Mouse (Mus musculus) adrenal gland, postnatal 36 days (tissue): Measurements from ENCODE around the gene Rpf2. TPM values are rescaled to one million over a fixed set of nuclear protein-coding genes. Genes with fewer than 3 reads are reported as not detected.

Experiments used
- DNase-seq, 2 experiments: peaks; one replicate each; pipeline ENCODE4 v3.0.0; 2021; ENCODE audit warnings: mixed read lengths in 1 of 2
- total RNA-seq, 2 experiments: library from RNA; stranded (reverse); gene quantifications; 2 replicates each; pipeline ENCODE4 v1.2.3; 2021

Gene Rpf2
- total RNA-seq, 2 experiments from 2014 or later: 28.7 to 29.3 TPM

DNA sequence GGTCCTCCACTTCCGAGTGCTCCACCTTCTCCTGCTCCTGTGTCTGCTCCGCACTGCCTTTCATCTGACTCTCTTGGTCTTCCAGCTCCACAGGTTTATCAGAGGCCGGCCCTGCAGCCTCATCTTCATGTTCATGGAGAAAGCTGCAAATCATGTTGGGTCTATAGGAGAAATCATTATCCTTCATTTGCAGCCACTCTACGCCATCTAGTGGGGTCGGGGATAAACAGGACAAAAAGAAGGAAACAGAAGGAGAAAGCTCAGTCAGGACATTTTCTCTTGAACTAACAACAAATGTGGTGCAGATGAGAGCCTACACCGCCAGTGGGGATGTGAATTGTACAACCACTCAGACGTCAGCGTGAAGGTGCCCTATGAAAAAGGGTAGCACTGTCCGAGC lies 2.8 kb upstream of the Rpf2 start:
- no peak for DNase-seq

DNA sequence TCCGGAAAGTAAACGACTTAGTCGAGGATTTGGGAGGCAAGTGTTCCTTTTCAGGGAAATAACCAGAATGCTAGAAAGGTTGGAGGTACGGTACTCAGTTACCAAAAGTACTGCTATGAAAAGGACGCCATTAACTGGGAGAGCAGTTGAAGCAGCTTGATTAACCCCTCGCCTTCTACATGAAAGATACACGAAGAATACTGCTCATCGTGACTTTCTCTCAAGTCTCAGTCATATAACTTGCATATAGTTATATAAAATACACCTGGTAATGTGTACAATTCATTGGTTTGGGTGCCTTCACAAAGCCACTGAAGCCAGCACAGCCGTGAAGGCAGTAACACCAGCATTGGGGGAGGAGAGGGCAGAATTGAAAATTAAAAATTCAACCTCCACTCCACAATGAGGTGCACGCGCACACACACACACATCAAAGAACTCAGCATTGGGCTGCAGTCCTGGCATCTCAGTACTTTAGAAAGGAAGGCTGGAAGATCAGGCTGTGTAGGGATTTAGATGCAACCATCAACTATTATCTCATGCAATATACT lies 405 bp upstream of the Rpf2 start:
- DNase-seq: no peak

DNA sequence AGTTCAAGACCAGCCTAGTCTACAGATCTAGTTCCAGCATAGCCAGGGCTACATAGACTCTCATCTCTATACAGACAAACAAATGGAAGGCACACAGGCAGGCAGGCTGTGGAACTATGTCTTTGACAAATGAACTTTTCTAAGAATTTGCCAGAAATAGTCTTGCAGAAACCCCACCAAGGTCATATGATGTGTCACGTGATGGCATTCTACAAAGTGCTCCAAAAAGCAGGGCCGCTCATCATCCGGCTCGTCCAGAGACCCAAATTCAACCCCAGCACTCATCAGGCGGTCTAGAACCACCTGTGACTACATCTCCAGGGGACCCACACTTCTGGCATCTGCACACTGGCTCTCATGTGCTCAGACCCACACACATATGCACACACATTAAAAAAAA lies 9.0 kb downstream of the Rpf2 start:
- DNase-seq: peak; percentile 20 to 36

DNA sequence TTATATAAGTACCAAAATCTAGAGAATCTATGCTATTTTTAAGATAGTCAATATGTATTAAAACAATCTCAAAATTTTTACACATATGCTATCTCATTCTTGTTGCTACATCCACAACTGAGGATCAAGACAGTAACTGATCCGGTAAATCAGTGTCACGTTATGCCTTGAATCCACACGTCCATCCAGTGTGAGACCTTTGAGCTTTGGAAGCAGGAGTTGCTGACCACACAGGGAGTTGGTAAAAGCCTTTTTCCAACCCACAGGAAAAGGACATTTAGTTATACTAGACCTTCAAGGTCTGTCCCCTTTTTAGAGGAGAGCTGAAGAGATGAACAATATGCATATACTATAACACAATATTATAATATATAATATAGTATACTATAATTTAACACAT lies 13.6 kb downstream of the Rpf2 start:
- no peak for DNase-seq

DNA sequence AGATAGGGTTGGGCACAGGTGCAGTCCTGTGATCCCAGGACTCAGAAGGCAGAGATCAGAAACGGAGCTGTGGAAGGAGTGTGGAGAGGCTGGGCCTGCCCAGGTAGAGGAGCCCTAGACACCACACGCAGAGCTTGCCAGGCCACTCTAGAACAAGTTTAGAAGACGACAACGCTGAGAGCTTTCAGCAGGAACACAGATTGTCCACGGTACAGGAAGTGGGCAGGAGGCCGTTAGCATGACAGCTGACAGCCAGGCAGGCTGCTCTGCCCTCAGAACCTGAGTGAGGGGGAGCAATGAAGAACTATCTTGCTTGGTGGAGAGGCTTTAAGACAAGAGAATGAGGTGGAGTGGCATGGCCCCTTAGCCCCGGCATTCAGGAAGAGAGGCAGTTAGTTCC lies 14.4 kb downstream of the Rpf2 start:
- DNase-seq: no peak

DNA sequence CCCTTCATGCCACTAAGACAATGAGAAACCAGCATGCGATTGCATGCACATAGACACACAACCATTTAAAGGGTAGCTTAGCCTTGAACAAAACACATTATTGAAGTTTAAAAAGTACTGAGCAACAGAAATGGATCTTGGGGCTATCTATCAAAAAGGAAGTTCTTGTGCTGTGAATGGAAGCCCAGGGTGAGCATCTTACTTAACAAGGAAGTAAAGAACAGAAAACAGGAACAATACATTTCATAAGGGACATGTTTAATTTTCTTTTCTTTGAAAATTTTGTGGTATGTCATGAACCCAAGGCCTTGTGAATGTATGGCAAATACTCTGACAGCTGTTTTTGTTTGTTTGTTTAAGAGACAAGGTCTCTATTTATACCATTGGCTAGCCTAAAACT lies 17.1 kb downstream of the Rpf2 start:
- no peak for DNase-seq

DNA sequence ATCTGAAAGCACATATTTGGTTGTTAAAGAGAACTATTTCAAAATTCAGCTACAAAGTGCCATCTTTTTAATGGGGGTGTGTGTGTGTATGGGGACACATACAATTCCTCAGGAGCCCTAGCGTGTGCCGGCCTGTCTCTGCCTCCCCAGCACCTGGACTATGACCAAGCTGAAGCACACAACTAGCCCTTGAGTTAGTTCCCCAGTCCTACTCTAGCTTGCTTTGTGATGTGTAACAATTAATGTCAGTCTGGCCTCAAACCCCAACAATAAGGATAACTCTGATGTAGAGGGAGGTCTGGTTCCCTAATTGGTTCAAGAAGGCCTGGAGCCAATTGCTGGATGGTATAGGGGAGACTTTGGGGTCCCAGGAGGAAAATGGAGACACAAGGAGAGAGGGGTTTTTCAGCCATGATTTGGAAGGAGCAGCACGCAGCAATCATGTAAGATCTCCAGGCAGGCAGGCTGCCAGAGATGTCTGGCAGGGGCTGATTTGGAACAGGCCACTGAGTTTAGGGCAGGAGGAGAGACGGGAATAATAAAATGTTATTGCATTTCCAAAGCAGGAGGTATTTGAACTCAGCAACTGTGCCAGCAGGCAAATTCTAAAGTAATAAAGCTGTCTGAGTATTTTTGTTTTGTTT lies 19.1 kb downstream of the Rpf2 start:
- DNase-seq: no peak

DNA sequence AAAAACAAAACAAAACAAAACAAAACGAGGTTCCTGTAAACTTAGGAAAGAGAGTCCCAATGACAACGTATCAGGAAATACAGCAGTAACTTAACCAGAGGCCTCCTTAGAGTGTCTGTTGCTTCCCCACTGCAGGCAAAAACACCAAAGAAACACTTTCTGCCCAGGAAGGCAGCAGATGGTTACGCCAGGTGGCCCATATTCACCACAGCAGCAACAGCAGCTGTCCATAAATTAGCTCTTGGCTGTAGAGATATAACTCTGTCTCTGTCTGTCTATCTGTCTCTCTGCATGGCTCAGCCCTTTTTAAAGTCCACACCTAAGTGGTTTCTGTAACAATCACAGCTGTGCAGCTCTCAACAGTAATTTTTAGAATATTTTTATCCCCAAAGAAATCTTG lies 28.0 kb downstream of the Rpf2 start:
- no peak for DNase-seq

DNA sequence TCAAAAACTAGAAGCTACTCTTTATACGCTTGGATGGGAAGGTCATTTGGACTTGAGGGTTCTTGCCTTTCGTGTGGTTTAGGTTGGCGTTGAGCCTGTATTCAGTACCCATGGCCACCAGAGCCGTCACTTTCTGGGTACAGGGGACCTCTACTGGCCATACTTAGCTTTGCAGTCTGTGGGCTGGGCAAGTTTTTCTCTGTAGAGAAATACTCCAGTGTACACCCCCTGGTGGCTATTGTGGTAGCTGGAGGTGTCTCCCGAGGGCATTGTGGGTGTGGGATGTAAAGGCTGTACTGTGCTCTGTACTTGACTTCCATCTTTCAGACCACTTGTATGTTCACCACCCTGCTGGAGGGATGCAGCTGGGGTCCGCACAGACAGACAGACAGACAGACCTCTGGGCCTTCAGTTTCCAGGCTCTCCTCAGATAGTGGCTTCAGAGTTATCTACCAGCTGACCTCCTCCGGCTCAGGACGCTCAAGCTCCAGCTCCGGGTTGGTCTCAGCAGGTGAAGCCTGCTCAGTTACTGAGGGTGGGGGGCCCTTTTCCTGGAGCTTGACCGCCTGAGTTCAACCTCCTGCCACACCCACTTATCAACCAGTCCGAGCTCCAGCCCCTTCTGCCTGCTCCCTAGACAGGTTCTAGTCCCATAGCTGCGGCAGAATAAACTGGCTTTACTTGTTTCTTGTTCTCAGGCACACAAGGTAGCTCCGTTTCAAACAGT lies 34.2 kb downstream of the Rpf2 start:
- DNase-seq: peak; percentile 91 to 92

DNA sequence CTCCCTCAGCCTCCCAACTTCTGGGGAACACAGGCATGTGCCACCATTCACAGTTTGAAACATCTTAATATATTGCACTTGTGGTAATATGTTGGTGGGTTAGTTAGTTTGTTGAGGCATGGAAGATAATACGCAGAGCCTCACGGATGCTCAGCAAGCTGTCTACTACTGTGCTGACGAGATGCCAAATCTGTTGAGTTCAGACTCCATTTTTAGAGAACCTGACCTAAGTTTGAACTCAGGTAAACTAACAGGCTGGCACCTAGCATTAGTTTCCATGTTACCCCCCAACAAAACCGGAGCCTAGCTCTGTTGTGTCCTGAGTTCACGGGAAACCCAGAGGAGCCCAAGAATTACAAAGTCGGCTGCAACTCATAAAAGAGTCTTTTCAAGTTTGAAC lies 51.8 kb downstream of the Rpf2 start:
- DNase-seq: no peak

DNA sequence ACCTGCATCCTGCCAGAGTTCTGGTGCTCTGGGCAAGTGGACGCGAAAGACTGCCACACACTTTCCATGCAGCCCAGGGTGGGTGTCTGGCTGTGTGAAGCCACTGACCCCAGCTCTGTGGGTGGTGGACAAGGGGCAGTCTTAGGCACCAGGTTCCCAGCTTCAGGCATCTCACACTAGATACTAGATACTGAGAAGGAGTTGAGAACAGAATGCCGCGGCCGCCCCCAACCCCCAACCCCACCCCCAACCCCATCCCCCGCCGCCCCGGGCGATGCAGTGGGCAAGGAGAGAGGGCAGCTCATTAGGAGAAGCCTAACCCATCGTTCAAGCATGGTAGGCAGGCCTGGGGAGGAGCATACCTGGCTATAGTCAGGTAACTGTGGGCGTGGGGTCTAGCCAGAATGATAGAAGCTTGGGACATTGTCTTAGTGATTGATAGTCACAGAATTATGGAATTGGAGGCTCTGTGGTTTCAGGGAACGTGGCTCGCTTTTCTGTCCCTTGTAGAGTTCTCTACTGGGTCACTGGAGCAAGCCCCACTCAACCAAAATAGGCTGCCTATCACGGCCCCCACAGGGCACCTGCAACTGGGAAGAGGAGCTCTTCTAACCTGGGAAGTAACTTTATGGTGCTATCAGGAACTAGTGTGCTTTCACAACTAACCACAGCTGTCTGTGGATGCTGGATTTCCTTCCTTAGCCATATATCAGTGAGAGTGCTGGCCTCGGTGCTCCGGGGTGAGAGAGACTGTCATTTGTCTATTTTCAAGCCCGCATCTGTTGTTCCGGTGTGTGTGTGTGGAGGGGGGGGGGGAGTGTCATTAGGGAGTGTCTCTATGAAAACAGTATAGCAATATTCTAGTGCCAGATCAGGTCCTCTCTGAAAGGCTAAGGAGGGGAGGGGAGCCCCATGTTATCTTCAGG lies 54.6 kb downstream of the Rpf2 start:
- no peak for DNase-seq

DNA sequence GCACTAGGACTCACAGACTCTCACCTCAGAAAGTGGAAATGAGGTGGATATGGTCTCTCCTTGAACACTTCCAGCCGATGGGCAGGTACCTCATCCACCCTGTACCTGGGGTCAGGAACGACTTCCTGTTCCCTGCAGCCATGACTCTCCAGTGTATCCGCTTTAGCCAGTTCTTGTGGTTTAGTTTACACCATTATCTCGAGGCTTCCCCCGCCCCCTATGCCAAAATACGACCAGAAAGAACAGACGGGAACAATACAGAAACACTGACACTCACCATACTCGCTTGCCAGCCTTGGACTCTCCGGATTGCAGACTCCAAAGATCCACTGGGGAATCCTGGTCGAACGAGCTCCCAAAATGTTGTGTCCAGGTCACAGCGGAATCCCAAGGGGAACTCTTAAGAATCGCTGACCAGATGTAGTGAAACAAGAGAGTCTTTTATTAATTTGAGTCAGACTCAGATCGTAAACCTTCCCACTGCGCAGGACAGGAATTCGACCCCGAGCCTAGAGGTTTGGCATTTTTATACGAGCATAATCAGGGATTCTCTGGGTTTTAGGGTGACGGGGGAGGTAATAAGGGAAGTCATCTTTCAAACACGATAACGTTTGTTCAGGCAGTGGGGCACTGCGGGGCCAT lies 55.4 kb downstream of the Rpf2 start:
- DNase-seq: no peak

DNA sequence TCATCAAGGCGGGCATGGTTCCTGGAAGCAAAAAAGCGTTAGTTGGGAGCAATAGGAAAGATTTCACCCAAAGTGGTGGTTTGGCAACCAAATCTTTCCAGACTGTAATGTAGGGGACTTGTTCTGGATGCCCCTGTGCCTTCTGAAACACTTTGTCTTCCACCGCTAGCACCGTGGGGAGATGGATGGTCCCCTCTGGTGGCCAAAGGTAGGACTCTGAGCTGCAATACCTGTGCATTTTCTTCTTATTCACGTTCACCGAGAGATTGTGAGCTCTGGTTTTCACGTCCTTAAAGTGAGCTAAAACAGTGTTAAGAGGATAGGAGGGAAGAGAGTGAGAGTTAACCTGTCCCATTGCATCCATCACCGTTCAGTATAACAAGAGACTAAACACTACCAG lies 56.0 kb downstream of the Rpf2 start:
- DNase-seq: no peak

DNA sequence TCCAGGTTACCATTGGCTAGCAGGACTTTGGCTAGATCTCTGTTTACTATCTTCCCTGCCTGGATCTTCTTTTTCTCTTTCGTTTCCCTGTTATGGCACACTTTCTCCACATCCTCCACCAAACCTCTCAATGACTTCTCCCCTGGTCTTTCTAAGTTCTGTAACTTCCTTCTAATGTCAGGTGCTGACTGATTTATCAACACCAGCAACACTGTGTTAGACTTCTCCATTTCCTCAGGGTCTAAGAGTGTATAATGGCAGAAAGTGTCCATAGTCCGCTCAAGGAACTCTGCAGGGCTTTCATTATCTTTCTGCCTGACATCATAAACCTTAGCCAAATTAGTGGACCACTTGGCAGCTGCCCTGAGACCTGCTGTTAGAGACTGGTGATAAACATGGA lies 57.1 kb downstream of the Rpf2 start:
- no peak for DNase-seq

DNA sequence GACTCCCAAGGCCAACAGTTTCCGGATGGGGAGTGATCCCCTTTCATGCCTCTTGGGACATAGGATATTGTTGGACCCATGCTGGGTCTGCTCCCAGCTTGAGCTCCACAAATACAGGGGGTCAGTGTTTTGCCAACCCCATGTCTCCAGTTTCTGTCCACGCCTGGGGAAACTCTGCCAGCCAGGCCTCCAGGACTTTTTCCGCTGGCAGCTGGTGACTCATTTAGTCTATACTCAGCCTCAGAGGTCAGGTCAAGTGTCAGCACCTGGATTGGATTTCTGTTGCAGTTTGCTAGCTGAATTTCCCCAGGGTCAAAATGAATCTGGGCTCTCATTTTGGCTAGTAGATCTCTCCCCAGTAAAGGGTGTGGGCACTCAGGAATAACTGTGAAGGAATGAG lies 58.0 kb downstream of the Rpf2 start:
- DNase-seq: no peak

DNA sequence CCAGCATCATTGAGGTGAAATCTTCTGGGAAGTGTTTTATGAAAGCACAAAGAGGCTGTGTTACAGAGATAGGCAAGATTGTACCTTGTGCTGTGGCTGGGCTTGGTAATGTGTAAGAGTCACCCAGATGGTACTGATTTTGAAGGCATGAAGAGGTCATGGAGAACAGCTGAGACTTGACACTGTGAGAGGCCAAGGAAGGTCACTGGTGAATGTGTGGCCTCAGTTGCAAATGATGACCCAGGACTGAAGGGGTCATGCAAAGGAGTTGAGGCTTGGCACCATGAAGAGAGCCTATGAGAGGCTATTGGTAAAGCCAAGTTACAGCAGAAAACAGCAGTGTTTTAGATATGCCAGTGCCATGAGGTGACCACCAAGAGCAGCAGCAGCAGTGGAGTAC lies 60.9 kb downstream of the Rpf2 start:
- no peak for DNase-seq

DNA sequence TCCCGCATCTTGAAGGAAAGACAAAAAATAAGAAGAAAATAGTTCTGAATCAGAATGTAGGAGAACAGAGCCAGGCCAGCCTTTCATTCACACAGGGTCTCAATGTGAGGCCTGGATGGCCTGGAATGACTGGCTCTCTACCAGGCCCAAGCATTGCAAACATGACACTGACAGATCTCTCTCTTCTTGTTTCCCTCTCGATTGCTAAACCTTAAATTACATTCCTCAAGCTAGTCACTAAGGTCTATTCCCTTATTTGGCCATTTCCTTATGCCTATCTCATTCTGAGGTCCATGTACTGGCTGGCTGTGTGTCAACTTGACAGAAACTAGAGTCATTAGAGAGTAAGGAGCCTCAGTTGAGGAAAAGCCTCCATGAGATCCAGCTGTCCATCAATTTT lies 66.8 kb downstream of the Rpf2 start:
- DNase-seq: no peak

DNA sequence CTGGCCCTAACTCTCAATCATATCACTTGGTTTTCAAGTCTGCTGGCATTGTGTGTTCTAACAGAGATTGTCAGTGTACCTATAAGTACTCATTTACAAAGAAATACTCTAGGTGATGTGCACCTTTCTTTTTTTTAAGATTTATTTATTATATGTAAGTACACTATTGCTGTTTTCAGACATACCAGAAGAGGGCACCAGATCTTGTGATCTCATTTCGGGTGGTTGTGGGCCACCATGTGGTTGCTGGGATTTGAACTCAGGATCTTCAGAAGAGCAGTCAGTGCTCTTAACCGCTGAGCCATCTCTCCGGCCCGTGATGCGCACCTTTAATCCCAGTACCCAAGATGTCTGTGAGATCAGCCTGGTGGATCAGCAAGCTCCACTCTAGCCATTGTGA lies 67.7 kb downstream of the Rpf2 start:
- DNase-seq: no peak

DNA sequence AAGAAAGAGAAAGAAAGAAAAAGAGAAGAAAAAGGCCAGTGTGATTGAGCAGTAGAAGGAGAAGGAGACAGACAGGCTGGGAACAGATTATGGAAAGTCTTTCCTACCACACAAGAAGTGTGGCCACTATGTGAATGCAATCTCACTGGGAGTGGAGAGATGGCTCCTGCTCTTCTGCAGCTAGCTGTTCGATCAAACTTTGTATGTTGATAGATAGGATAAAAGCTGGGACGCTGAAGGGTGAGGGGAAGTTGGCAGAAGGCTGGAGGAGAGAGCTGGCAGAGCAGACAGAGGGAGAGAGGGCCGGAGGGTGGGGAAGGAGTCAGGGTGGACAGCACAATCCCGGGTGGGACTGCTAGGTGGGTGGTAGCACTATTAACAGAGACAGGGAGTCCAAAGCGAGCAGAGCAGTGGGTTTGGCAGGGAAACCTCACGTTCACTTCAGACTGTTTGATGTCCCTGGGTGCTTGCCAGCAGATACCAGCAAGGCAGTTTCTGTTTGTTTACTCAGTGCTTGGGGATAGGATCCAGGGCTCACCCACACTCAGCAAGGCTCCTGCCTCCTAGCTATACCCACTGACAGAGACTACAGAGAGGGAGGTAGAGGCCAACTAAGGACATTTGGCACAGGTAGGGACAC lies 69.4 kb downstream of the Rpf2 start:
- peak; percentile 69 to 81 for DNase-seq
